Mouse (Mus musculus) MEL (cell line): ENCODE results near the gene Ncam2. TPM values are rescaled to one million over a fixed set of nuclear protein-coding genes. Genes with fewer than 3 reads are reported as not detected.

Experiments used
- DNase-seq: peaks from one replicate; pipeline ENCODE4 v3.0.0; 2011; ENCODE audit warnings: low read depth, low spot score
- H3K27ac ChIP-seq: 2 replicates; pipeline ENCODE4 v1.5.1; 2012; ENCODE audit warnings: low read depth, mild to moderate bottlenecking, control low read depth, low read length, moderate library complexity; ENCODE audit not compliant: control insufficient read depth
- H3K27me3 ChIP-seq, 2 experiments: fragments of 150-350 bp in 1 of 2; sonication (generic) in 1 of 2; 2 replicates each; pipeline ENCODE4 v1.6.1; 2012; ENCODE audit warnings: low read length in 2 of 2, mild to moderate bottlenecking in 2 of 2, improper control_type of control experiment in 1 of 2, moderate library complexity in 1 of 2; ENCODE audit not compliant: insufficient read depth in 2 of 2, control insufficient read depth in 1 of 2
- H3K36me3 ChIP-seq, 2 experiments: 2 replicates each; pipeline ENCODE4 v1.6.1; 2012 to 2014; ENCODE audit warnings: low read length in 2 of 2, improper control_type of control experiment in 1 of 2, inconsistent platforms in 1 of 2, mild to moderate bottlenecking in 1 of 2; ENCODE audit not compliant: insufficient read depth in 2 of 2, control insufficient read depth in 1 of 2
- H3K4me1 ChIP-seq, 2 experiments: fragments of 150-350 bp in 1 of 2; sonication (generic) in 1 of 2; 2 replicates each; pipeline ENCODE4 v1.6.1; 2012; ENCODE audit warnings: low read length in 2 of 2, improper control_type of control experiment in 1 of 2, mild to moderate bottlenecking in 1 of 2; ENCODE audit not compliant: insufficient read depth in 2 of 2, control insufficient read depth in 1 of 2
- H3K4me3 ChIP-seq, 2 experiments: fragments of 150-350 bp in 1 of 2; sonication (generic) in 1 of 2; 2 replicates each; pipeline ENCODE4 v1.5.1; 2012; ENCODE audit warnings: low read depth in 2 of 2, low read length in 2 of 2, mild to moderate bottlenecking in 2 of 2, moderate library complexity in 2 of 2, control low read depth in 1 of 2, improper control_type of control experiment in 1 of 2; ENCODE audit not compliant: control insufficient read depth in 1 of 2, insufficient read depth in 1 of 2
- H3K79me2 ChIP-seq: 2 replicates; pipeline ENCODE4 v1.6.1; 2012; ENCODE audit warnings: mild to moderate bottlenecking, low read length, moderate library complexity; ENCODE audit not compliant: control insufficient read depth, poor library complexity, insufficient read depth
- H3K9ac ChIP-seq: 2 replicates; pipeline ENCODE4 v1.6.1; 2012; ENCODE audit warnings: low read depth, mild to moderate bottlenecking, control low read depth, low read length, moderate library complexity; ENCODE audit not compliant: control insufficient read depth, poor library complexity, severe bottlenecking
- H3K9me3 ChIP-seq: fragments of 150-350 bp; sonication (generic); replicated peaks from 2 replicates; pipeline ENCODE4 v1.6.1; 2012; ENCODE audit warnings: mild to moderate bottlenecking, low read length, improper control_type of control experiment, moderate library complexity; ENCODE audit not compliant: insufficient read depth
- BHLHE40 ChIP-seq: IDR thresholded peaks from 2 replicates; pipeline ENCODE4 v1.6.1; 2012; ENCODE audit warnings: low read depth, mild to moderate bottlenecking, inconsistent platforms, low read length, improper control_type of control experiment, borderline replicate concordance
- CHD2 ChIP-seq: IDR thresholded peaks from 2 replicates; pipeline ENCODE4 v1.6.1; 2011; ENCODE audit warnings: low read length, improper control_type of control experiment
- CTCF ChIP-seq, 3 experiments: IDR thresholded peaks in 2 of 3; conservative IDR thresholded peaks in 1 of 3; 2 replicates each; pipeline ENCODE4 v1.5.1; 2011 to 2012; ENCODE audit warnings: low read length in 3 of 3, low read depth in 2 of 3, mild to moderate bottlenecking in 2 of 3, improper control_type of control experiment in 1 of 3, inconsistent platforms in 1 of 3, mixed read lengths in 1 of 3, moderate library complexity in 1 of 3; ENCODE audit not compliant: control insufficient read depth in 1 of 3, insufficient read depth in 1 of 3, poor library complexity in 1 of 3, severe bottlenecking in 1 of 3
- E2F4 ChIP-seq: IDR thresholded peaks from 2 replicates; pipeline ENCODE4 v1.6.1; 2011; ENCODE audit warnings: low read depth, low read length, improper control_type of control experiment, borderline replicate concordance
- ELF1 ChIP-seq: IDR thresholded peaks from 2 replicates; pipeline ENCODE4 v1.6.1; 2014; ENCODE audit warnings: low read depth, mild to moderate bottlenecking, inconsistent platforms, low read length, improper control_type of control experiment, moderate library complexity
- ETS1 ChIP-seq: IDR thresholded peaks from 2 replicates; pipeline ENCODE4 v1.6.1; 2012; ENCODE audit warnings: low read depth, mild to moderate bottlenecking, inconsistent platforms, low read length, improper control_type of control experiment, moderate library complexity
- GABPA ChIP-seq: IDR thresholded peaks from 2 replicates; pipeline ENCODE4 v1.6.1; 2012; ENCODE audit warnings: low read depth, mild to moderate bottlenecking, inconsistent platforms, low read length, improper control_type of control experiment, moderate library complexity
- GATA1 ChIP-seq: IDR thresholded peaks from 2 replicates; pipeline ENCODE4 v1.6.1; 2011; ENCODE audit warnings: low read depth, low read length, improper control_type of control experiment
- KAT2A ChIP-seq: conservative IDR thresholded peaks from 2 replicates; pipeline ENCODE4 v1.6.1; 2012; ENCODE audit warnings: low read depth, low read length, improper control_type of control experiment, inconsistent platforms
- MAFK ChIP-seq: IDR thresholded peaks from 2 replicates; pipeline ENCODE4 v1.6.1; 2011; ENCODE audit warnings: low read depth, mild to moderate bottlenecking, low read length, improper control_type of control experiment, borderline replicate concordance
- MAX ChIP-seq: IDR thresholded peaks from 2 replicates; pipeline ENCODE4 v1.6.1; 2011; ENCODE audit warnings: low read length, improper control_type of control experiment
- MAZ ChIP-seq: IDR thresholded peaks from 2 replicates; pipeline ENCODE4 v1.6.1; 2012; ENCODE audit warnings: low read depth, mild to moderate bottlenecking, inconsistent platforms, low read length, improper control_type of control experiment
- MEF2A ChIP-seq: IDR thresholded peaks from 2 replicates; pipeline ENCODE4 v1.6.1; 2014; ENCODE audit warnings: low read depth, mild to moderate bottlenecking, inconsistent platforms, low read length, improper control_type of control experiment; ENCODE audit not compliant: poor library complexity, insufficient replicate concordance, severe bottlenecking; ENCODE audit errors: extremely low read depth
- MXI1 ChIP-seq: IDR thresholded peaks from 2 replicates; pipeline ENCODE4 v1.6.1; 2011; ENCODE audit warnings: mild to moderate bottlenecking, low read depth, low read length, improper control_type of control experiment
- NELFE ChIP-seq: IDR thresholded peaks from 2 replicates; pipeline ENCODE4 v1.6.1; 2011; ENCODE audit warnings: low read depth, low read length, improper control_type of control experiment
- NRF1 ChIP-seq: IDR thresholded peaks from 2 replicates; pipeline ENCODE4 v1.6.1; 2014; ENCODE audit warnings: low read depth, mild to moderate bottlenecking, inconsistent platforms, low read length, improper control_type of control experiment, moderate library complexity; ENCODE audit not compliant: poor library complexity, insufficient read depth, severe bottlenecking
- POLR2AphosphoS5 ChIP-seq: IDR thresholded peaks from 2 replicates; pipeline ENCODE4 v1.6.1; 2012; ENCODE audit warnings: low read depth, borderline replicate concordance, mild to moderate bottlenecking, inconsistent platforms, low read length, moderate library complexity, mixed read lengths
- TAL1 ChIP-seq: IDR thresholded peaks from 2 replicates; pipeline ENCODE4 v1.6.1; 2012; ENCODE audit warnings: mild to moderate bottlenecking, inconsistent platforms, low read length, moderate library complexity, mixed read lengths
- TCF12 ChIP-seq: IDR thresholded peaks from 2 replicates; pipeline ENCODE4 v1.6.1; 2014; ENCODE audit warnings: low read depth, mild to moderate bottlenecking, inconsistent platforms, low read length, improper control_type of control experiment, moderate library complexity
- USF1 ChIP-seq: IDR thresholded peaks from 2 replicates; pipeline ENCODE4 v1.6.1; 2014; ENCODE audit warnings: low read depth, mild to moderate bottlenecking, inconsistent platforms, low read length, improper control_type of control experiment, moderate library complexity
- ZC3H11A ChIP-seq: IDR thresholded peaks from 2 replicates; pipeline ENCODE4 v1.6.1; 2012; ENCODE audit warnings: low read depth, mild to moderate bottlenecking, inconsistent platforms, low read length, improper control_type of control experiment
- ZKSCAN1 ChIP-seq: IDR thresholded peaks from 2 replicates; pipeline ENCODE4 v1.6.1; 2012; ENCODE audit warnings: low read depth, mild to moderate bottlenecking, inconsistent platforms, low read length, improper control_type of control experiment, moderate library complexity
- ZMIZ1 ChIP-seq: IDR thresholded peaks from 2 replicates; pipeline ENCODE4 v1.6.1; 2012; ENCODE audit warnings: low read depth, mild to moderate bottlenecking, inconsistent platforms, low read length, improper control_type of control experiment, moderate library complexity
- polyA plus RNA-seq, 2 experiments: library from polyadenylated mRNA; stranded (reverse) in 1 of 2; unstranded in 1 of 2; fragments of >175 nt in 1 of 2; fragments of >200 nt in 1 of 2; gene quantifications; 2 replicates each; pipeline versions ENCODE4 v1.2.1 to v1.2.4; 2012; ENCODE audit warnings: low replicate concordance in 2 of 2, low read depth in 1 of 2; ENCODE audit not compliant: insufficient read length in 2 of 2, insufficient read depth in 1 of 2, missing spikeins in 1 of 2
- total RNA-seq: library from RNA; depleted of rRNA; stranded (reverse); fragments of 300-350 nt; gene quantifications from 2 replicates; pipeline ENCODE4 v1.2.3, GENCODE M21; 2012

The Ncam2 gene
- total and polyA plus RNA-seq, 3 experiments: not detected

- no peaks in the 10 kb centered on the region for H3K79me2 ChIP-seq
- H3K9me3 ChIP-seq: no peaks in the 10 kb centered on the region
- TF ChIP-seq NELFE (no peak), MXI1 (no peak), MEF2A (no peak), ETS1 (no peak), E2F4 (no peak), ZKSCAN1 (no peak), NRF1 (no peak), MAX (no peak), USF1 (no peak), TAL1 (no peak), ZC3H11A (no peak), CHD2 (no peak), MAZ (no peak), CTCF (IDR thresholded peaks at IDR 0.05 in 2 of 3, conservative IDR thresholded peaks at IDR 0.05 in 1 of 3; ENCODE audit: control insufficient read depth in 1 of 3, insufficient read depth in 1 of 3, low read depth in 2 of 3, low read length in 3 of 3, poor library complexity in 1 of 3, severe bottlenecking in 1 of 3) (no peak), TCF12 (no peak), GATA1 (no peak), MAFK (no peak), BHLHE40 (no peak), KAT2A (no peak)
- no peaks in the 10 kb centered on the region for H3K4me1 ChIP-seq
- no peak for DNase-seq
- H3K27me3 ChIP-seq: no peaks in the 10 kb centered on the region
- no peaks in the 10 kb centered on the region for H3K36me3 ChIP-seq
- no peak overlapping the region for H3K9ac ChIP-seq
- no peak overlapping the region for H3K27ac ChIP-seq
- H3K4me3 ChIP-seq: no peak overlapping the region
These were observed 335.7 kb downstream of the Ncam2 start for GRCm38 (mm10) chr16:81536230-81536629.

GRCm38 (mm10) chr16:81587565-81588107, 387.1 kb downstream of the Ncam2 start:
- H3K79me2 ChIP-seq: no peaks in the 10 kb centered on the region
- H3K27me3 ChIP-seq: no peaks in the 10 kb centered on the region
- H3K27ac ChIP-seq: no peak overlapping the region
- DNase-seq: no peak
- H3K9ac ChIP-seq: no peak overlapping the region
- H3K9me3 ChIP-seq: no peaks in the 10 kb centered on the region
- no peaks in the 10 kb centered on the region for H3K36me3 ChIP-seq
- TF ChIP-seq BHLHE40: no peak
- no peak for TF ChIP-seq CHD2
- TF ChIP-seq GABPA: no peak
- no peak for TF ChIP-seq ELF1
- no peak for TF ChIP-seq USF1
- TF ChIP-seq ZC3H11A: no peak
- no peak for TF ChIP-seq ZMIZ1
- no peak for TF ChIP-seq GATA1
- TF ChIP-seq POLR2AphosphoS5: no peak
- TF ChIP-seq MAFK: no peak
- no peak for TF ChIP-seq MAX
- TF ChIP-seq TAL1: no peak
- TF ChIP-seq, all 39 proteins: peak for 0
- no peak overlapping the region for H3K4me3 ChIP-seq
- no peaks in the 10 kb centered on the region for H3K4me1 ChIP-seq
